Mouse (Mus musculus): ENCODE results near the gene Clstn1. TPM values are rescaled to one million over a fixed set of nuclear protein-coding genes. Genes with fewer than 3 reads are reported as not detected.

The Clstn1 gene
- polyA plus RNA-seq, 2 experiments = 1.3 to 1.4 TPM

DNA sequence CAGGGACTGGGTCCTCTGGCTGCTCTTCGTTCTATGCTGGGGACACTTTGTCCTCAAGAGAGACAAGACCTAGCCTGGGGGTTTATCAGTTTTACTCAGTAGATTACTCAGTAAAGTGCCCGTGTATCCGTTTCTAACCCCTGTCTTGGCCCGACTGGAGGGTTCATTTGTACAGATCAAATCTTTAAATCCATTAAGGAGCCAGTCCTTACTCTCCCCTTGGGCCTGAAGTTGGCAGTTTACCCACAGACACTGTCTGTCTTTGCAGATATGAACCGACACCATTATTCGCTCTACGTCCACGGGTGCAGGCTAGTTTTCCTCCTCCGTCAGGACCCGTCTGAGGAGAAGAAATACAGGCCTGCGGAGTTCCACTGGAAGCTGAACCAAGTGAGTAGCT is 48.7 kb downstream of the Clstn1 start:
- H3K9me3 ChIP-seq (ENCODE audit: control insufficient read depth, low read length) = no peaks in the 10 kb centered on the region
- no peak overlapping the region for H3K27ac ChIP-seq
- H3K4me3 ChIP-seq (ENCODE audit: insufficient read depth in 1 of 2, low read depth in 2 of 2, low read length in 2 of 2) = no peak overlapping the region
- H3K9ac ChIP-seq (replicated peaks) = no peak overlapping the region
- ATAC-seq (ENCODE audit: insufficient read depth) = no peak
- DNase-seq (ENCODE audit: low read depth in 3 of 3, low spot score in 3 of 3) = no peak
- no peaks in the 10 kb centered on the region for H3K27me3 ChIP-seq (ENCODE audit: control insufficient read depth, insufficient read depth, low read length)
- TF ChIP-seq EP300 (IDR thresholded peaks at IDR 0.05; ENCODE audit: low read depth) (peak; percentile 19; the same call in 1 of the 2 replicates), CTCF (IDR thresholded peaks at IDR 0.05; ENCODE audit: low read depth) (no peak)
- no peaks in the 10 kb centered on the region for H3K36me3 ChIP-seq (replicated peaks; ENCODE audit: control insufficient read depth, insufficient read depth, low read depth)
- 33% methylated on average over 11 of the region's 11 CpGs for WGBS (ENCODE audit: insufficient replicate concordance)
- peaks cover 15 to 21% of the 10 kb centered on the region in 2 experiments for H3K4me1 ChIP-seq (replicated peaks; ENCODE audit: control insufficient read depth in 2 of 2, insufficient read depth in 2 of 2, low read length in 1 of 2)
- H3K4me2 ChIP-seq (ENCODE audit: low read depth) = no peak overlapping the region

DNA sequence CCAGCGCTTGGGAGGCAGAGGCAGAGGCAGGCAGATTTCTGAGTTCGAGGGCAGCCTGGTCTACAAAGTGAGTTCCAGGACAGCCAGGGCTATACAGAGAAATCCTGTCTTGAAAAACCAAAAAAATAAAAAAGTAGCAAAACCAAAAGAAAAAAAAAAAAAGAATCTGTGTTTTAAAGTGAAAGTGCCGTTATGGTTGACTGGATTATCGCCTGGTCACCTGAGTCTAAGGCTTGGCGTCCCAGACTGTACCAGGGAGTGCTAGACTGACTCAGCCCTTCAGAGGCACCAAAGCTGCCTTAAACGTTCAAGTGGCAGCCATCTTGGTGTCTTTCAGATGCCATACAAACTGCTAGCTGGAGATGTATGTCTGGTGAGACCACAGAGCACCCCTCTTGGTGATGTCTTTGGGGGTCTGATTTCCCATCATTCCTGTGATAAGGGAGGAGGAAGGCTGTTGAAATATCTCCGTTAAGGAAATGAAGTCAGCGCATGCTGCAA is 49.7 kb downstream of the Clstn1 start:
- Histone ChIP-seq H3K36me3 (replicated peaks; ENCODE audit: control insufficient read depth, insufficient read depth, low read depth) (no peaks in the 10 kb centered on the region), H3K9ac (replicated peaks) (no peak overlapping the region), H3K27ac (no peak overlapping the region), H3K9me3 (ENCODE audit: control insufficient read depth, low read length) (no peaks in the 10 kb centered on the region), H3K27me3 (ENCODE audit: control insufficient read depth, insufficient read depth, low read length) (no peaks in the 10 kb centered on the region), H3K4me2 (ENCODE audit: low read depth) (no peak overlapping the region), H3K4me1 (replicated peaks; ENCODE audit: control insufficient read depth in 2 of 2, insufficient read depth in 2 of 2, low read length in 1 of 2) (peaks cover 15 to 21% of the 10 kb centered on the region in 2 experiments), H3K4me3 (ENCODE audit: insufficient read depth in 1 of 2, low read depth in 2 of 2, low read length in 2 of 2) (no peak overlapping the region)
- no peak for DNase-seq (ENCODE audit: low read depth in 3 of 3, low spot score in 3 of 3)
- no peak for ATAC-seq (ENCODE audit: insufficient read depth)
- 64% methylated on average over 8 of the region's 8 CpGs for WGBS (ENCODE audit: insufficient replicate concordance)
- TF ChIP-seq EP300 (IDR thresholded peaks at IDR 0.05; ENCODE audit: low read depth) (no peak), CTCF (IDR thresholded peaks at IDR 0.05; ENCODE audit: low read depth) (no peak)

DNA sequence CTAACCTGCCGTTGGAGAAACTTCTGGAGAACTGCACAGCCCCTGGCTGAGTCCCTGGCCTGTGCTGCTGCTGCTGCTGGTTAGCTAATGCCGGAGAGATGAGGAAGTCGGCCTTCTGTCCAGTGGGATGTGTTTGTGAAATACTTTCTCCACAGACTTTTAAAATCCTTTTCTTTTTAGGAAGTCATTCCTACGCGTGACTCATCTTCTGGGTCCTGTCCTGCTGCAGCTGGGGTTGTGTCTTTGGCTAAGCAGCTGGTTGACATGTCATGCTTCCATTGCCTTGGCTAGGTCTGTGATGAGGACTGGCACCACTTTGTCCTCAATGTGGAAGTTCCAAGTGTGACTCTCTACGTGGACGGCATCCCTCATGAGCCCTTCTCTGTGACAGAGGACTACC is 51.7 kb downstream of the Clstn1 start:
- TF ChIP-seq EP300 (IDR thresholded peaks at IDR 0.05; ENCODE audit: low read depth) (no peak), CTCF (IDR thresholded peaks at IDR 0.05; ENCODE audit: low read depth) (no peak)
- Histone ChIP-seq H3K4me1 (replicated peaks; ENCODE audit: control insufficient read depth in 2 of 2, insufficient read depth in 2 of 2, low read length in 1 of 2) (peaks cover 8 to 17% of the 10 kb centered on the region in 2 experiments), H3K9ac (replicated peaks) (no peak overlapping the region), H3K27me3 (ENCODE audit: control insufficient read depth, insufficient read depth, low read length) (no peaks in the 10 kb centered on the region), H3K4me2 (ENCODE audit: low read depth) (no peak overlapping the region), H3K27ac (no peak overlapping the region), H3K9me3 (ENCODE audit: control insufficient read depth, low read length) (no peaks in the 10 kb centered on the region), H3K4me3 (ENCODE audit: insufficient read depth in 1 of 2, low read depth in 2 of 2, low read length in 2 of 2) (no peak overlapping the region), H3K36me3 (replicated peaks; ENCODE audit: control insufficient read depth, insufficient read depth, low read depth) (no peaks in the 10 kb centered on the region)
- ATAC-seq (ENCODE audit: insufficient read depth) = no peak
- DNase-seq (ENCODE audit: low read depth in 3 of 3, low spot score in 3 of 3) = no peak
- WGBS (ENCODE audit: insufficient replicate concordance) = 70% methylated on average over 7 of the region's 7 CpGs

DNA sequence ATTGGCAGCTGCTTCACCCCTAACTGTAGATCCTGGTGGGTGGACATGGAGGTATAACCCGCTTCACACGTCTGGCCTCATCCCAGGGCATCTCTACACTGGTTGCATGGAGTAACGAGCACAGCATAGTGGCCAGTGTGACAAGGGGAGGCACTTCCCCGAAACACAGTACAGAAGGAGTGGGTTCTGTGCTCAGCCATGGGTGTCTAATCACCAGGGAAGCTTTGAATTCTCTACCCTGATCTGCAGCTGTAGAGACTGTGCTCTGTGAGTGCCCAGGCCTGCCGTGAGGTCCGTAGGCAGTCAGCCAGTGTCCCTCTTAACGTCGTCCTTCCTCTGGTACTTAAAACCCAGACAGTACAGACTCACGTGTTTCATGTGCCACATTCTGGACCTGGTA is 54.6 kb downstream of the Clstn1 start:
- no peak for TF ChIP-seq CTCF (IDR thresholded peaks at IDR 0.05; ENCODE audit: low read depth)
- TF ChIP-seq EP300 (IDR thresholded peaks at IDR 0.05; ENCODE audit: low read depth) = no peak
- Histone ChIP-seq H3K9ac (replicated peaks) (no peak overlapping the region), H3K9me3 (ENCODE audit: control insufficient read depth, low read length) (no peaks in the 10 kb centered on the region), H3K4me3 (ENCODE audit: insufficient read depth in 1 of 2, low read depth in 2 of 2, low read length in 2 of 2) (no peak overlapping the region), H3K27me3 (ENCODE audit: control insufficient read depth, insufficient read depth, low read length) (no peaks in the 10 kb centered on the region), H3K36me3 (replicated peaks; ENCODE audit: control insufficient read depth, insufficient read depth, low read depth) (no peaks in the 10 kb centered on the region), H3K4me1 (replicated peaks; ENCODE audit: control insufficient read depth in 2 of 2, insufficient read depth in 2 of 2, low read length in 1 of 2) (peaks cover 0 to 6% of the 10 kb centered on the region in 2 experiments; a peak in 2 of 4 replicates), H3K4me2 (ENCODE audit: low read depth) (no peak overlapping the region), H3K27ac (no peak overlapping the region)
- DNase-seq (ENCODE audit: low read depth in 3 of 3, low spot score in 3 of 3) = no peak
- 71% methylated on average over 9 of the region's 9 CpGs for whole genome bisulfite sequencing (ENCODE audit: insufficient replicate concordance)
- ATAC-seq (ENCODE audit: insufficient read depth) = no peak

- Histone ChIP-seq H3K36me3 (replicated peaks; ENCODE audit: control insufficient read depth, insufficient read depth, low read depth) (no peaks in the 10 kb centered on the region), H3K9ac (replicated peaks) (no peak overlapping the region), H3K4me1 (replicated peaks; ENCODE audit: control insufficient read depth in 2 of 2, insufficient read depth in 2 of 2, low read length in 1 of 2) (peaks cover 0 to 5% of the 10 kb centered on the region in 2 experiments; a peak in 2 of 4 replicates), H3K27ac (no peak overlapping the region), H3K27me3 (ENCODE audit: control insufficient read depth, insufficient read depth, low read length) (no peaks in the 10 kb centered on the region), H3K9me3 (ENCODE audit: control insufficient read depth, low read length) (no peaks in the 10 kb centered on the region), H3K4me2 (ENCODE audit: low read depth) (no peak overlapping the region), H3K4me3 (ENCODE audit: insufficient read depth in 1 of 2, low read depth in 2 of 2, low read length in 2 of 2) (no peak overlapping the region)
- WGBS (ENCODE audit: insufficient replicate concordance) = 55% methylated on average over 8 of the region's 8 CpGs
- DNase-seq (ENCODE audit: low read depth in 3 of 3, low spot score in 3 of 3) (no peak), ATAC-seq (ENCODE audit: insufficient read depth) (no peak)
- TF ChIP-seq CTCF (IDR thresholded peaks at IDR 0.05; ENCODE audit: low read depth) (no peak), EP300 (IDR thresholded peaks at IDR 0.05; ENCODE audit: low read depth) (no peak)
These were observed 55.1 kb downstream of the Clstn1 start for GRCm38 (mm10) chr4:149641400-149641799.

Data from liver, embryonic 14.5 days (tissue).